Mouse (Mus musculus) ZHBTc4 (cell line): Measurements from ENCODE around the gene Gcnt3.
A peak's percentile ranks its signal among the peaks of the same experiment; 100 is the strongest.
"Not testable (repeated sequence)": the region's sequence is repeated elsewhere in the genome, so short reads cannot be mapped to it uniquely, and the experiment has no call there.

ENCODE experiments used
- DNase-seq: peaks from one replicate; pipeline ENCODE4 v3.0.0-alpha.2; 2011; ENCODE audit warnings: low read depth, low spot score

Gcnt3 gene

GRCm38 (mm10) chr9:70042935-70043334, 5.0 kb upstream of the Gcnt3 start:
- no peak for DNase-seq

- DNase-seq: peak; percentile 43
Observed at GRCm38 (mm10) chr9:70042137-70042536, 4.2 kb upstream of the Gcnt3 start.

GRCm38 (mm10) chr9:70040570-70040969, 2.7 kb upstream of the Gcnt3 start:
- DNase-seq: peak; percentile 63

GRCm38 (mm10) chr9:70039597-70040385, 1.9 kb upstream of the Gcnt3 start:
- no peak for DNase-seq

GRCm38 (mm10) chr9:70036646-70037045, 1.2 kb downstream of the Gcnt3 start:
- DNase-seq: peak; percentile 54

GRCm38 (mm10) chr9:70034702-70035101, 3.2 kb downstream of the Gcnt3 start:
- no peak for DNase-seq

GRCm38 (mm10) chr9:70033056-70033455, 4.8 kb downstream of the Gcnt3 start:
- DNase-seq: no peak

GRCm38 (mm10) chr9:70032167-70032566, 5.7 kb downstream of the Gcnt3 start:
- DNase-seq: no peak

GRCm38 (mm10) chr9:70025365-70026012, 12.4 kb downstream of the Gcnt3 start:
- DNase-seq: no peak

GRCm38 (mm10) chr9:70024648-70025047, 13.2 kb downstream of the Gcnt3 start:
- DNase-seq: peak; percentile 37

GRCm38 (mm10) chr9:70023615-70024014, 14.3 kb downstream of the Gcnt3 start:
- not testable (repeated sequence) for DNase-seq

GRCm38 (mm10) chr9:70022083-70022482, 15.8 kb downstream of the Gcnt3 start:
- DNase-seq: no peak

- DNase-seq: no peak
Observed at GRCm38 (mm10) chr9:70021610-70022009, 16.3 kb downstream of the Gcnt3 start.

- peak; percentile 52 for DNase-seq
Observed at GRCm38 (mm10) chr9:70018879-70019278, 19.0 kb downstream of the Gcnt3 start.

- DNase-seq: no peak
Observed at GRCm38 (mm10) chr9:70015632-70016031, 22.3 kb downstream of the Gcnt3 start.

GRCm38 (mm10) chr9:70012408-70012901, 25.4 kb downstream of the Gcnt3 start, which contains the start of gene Gtf2a2:
Gene Gtf2a2 (plus strand): TSS chr9:70012550.
- DNase-seq: peak; percentile 97

GRCm38 (mm10) chr9:70011537-70012407, 26.1 kb downstream of the Gcnt3 start:
- no peak for DNase-seq

- no peak for DNase-seq
Observed at GRCm38 (mm10) chr9:70010781-70011473, 27.0 kb downstream of the Gcnt3 start.

GRCm38 (mm10) chr9:70009754-70010304, 28.1 kb downstream of the Gcnt3 start:
- DNase-seq: no peak

- no peak for DNase-seq
Observed at GRCm38 (mm10) chr9:70007506-70008248, 30.2 kb downstream of the Gcnt3 start.
